Mouse (Mus musculus) G1E (cell line): ENCODE measurements around the gene Nhlrc3.

Experiments used
- CTCF ChIP-seq: IDR thresholded peaks from 2 replicates; pipeline ENCODE4 v1.5.1; 2012; ENCODE audit warnings: low read depth, low read length, inconsistent platforms, mixed read lengths
- GATA1 ChIP-seq: IDR thresholded peaks from 2 replicates; pipeline ENCODE4 v1.6.1; 2012; ENCODE audit warnings: borderline replicate concordance, low read length, inconsistent platforms, mixed read lengths
- GATA2 ChIP-seq: IDR thresholded peaks from 2 replicates; pipeline ENCODE4 v1.6.1; 2012; ENCODE audit warnings: low read depth, low read length, inconsistent platforms, borderline replicate concordance
- POLR2AphosphoS5 ChIP-seq: IDR thresholded peaks from 2 replicates; pipeline ENCODE4 v1.6.1; 2012; ENCODE audit warnings: low read depth, low read length, inconsistent platforms; ENCODE audit not compliant: insufficient replicate concordance
- TAL1 ChIP-seq: conservative IDR thresholded peaks from 2 replicates; pipeline ENCODE4 v1.6.1; 2012; ENCODE audit warnings: low read depth, low read length, inconsistent platforms, mixed read lengths

DNA sequence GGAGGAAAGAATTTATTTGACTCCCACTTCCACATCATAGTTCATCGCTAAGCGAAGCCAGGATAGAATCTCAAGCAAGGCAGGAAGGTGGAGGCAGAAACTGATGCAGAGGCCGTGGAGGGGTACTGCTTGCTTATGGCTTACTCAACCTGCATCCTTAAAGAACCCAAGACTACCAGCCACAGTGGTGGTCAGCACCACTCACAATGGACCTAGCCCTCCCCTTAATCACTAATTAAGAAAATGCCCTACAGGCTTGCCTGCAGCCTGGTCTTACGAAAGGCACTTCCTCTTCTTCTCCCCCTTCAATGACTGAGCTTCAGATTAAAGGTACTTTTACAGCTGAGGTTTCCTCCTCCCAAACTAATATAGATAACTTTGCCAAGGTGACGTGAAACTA lies 26.6 kb downstream of the Nhlrc3 start:
- TF ChIP-seq POLR2AphosphoS5 (no peak), CTCF (no peak), TAL1 (no peak), GATA1 (no peak), GATA2 (no peak)
